Mouse (Mus musculus) gastrocnemius, postnatal 10 days (tissue): ENCODE measurements around the gene Hoxa13. TPM values are rescaled to one million over a fixed set of nuclear protein-coding genes. Genes with fewer than 3 reads are reported as not detected.

ENCODE experiments used
- DNase-seq: peaks from one replicate; pipeline ENCODE4 v3.0.0; 2021; ENCODE audit warnings: mixed read lengths
- total RNA-seq, 2 experiments: library from RNA; stranded (reverse); gene quantifications; 2 replicates each; pipeline ENCODE4 v1.2.3; 2021

Gene Hoxa13
- total RNA-seq, 2 experiments from 2014 or later, result 1.3 to 1.6 TPM

GRCm38 (mm10) chr6:52235866-52236265 is 24.8 kb downstream of the Hoxa13 start:
- no peak for DNase-seq

GRCm38 (mm10) chr6:52235267-52235666 is 25.4 kb downstream of the Hoxa13 start:
- no peak for DNase-seq

GRCm38 (mm10) chr6:52234428-52235140 is 26.1 kb downstream of the Hoxa13 start:
- DNase-seq, result peak; percentile 65

- DNase-seq, result peak; percentile 85
Measured at GRCm38 (mm10) chr6:52233546-52234427, 26.9 kb downstream of the Hoxa13 start.

GRCm38 (mm10) chr6:52232984-52233545 is 27.6 kb downstream of the Hoxa13 start:
- peak; percentile 40 for DNase-seq

- DNase-seq, result peak; percentile 54
Measured at GRCm38 (mm10) chr6:52232568-52232965, 28.1 kb downstream of the Hoxa13 start.

- peak; percentile 5 for DNase-seq
Measured at GRCm38 (mm10) chr6:52231885-52232567, 28.7 kb downstream of the Hoxa13 start.

GRCm38 (mm10) chr6:52230516-52231165 is 30.0 kb downstream of the Hoxa13 start, which contains the start of gene Hoxa9:
Gene Hoxa9 (minus strand): TSS chr6:52231089.
- peak; percentile 68 for DNase-seq

GRCm38 (mm10) chr6:52229558-52230416 is 30.9 kb downstream of the Hoxa13 start:
- DNase-seq, result peak; percentile 54

- peak; percentile 61 for DNase-seq
Measured at GRCm38 (mm10) chr6:52228475-52229465, 31.9 kb downstream of the Hoxa13 start.

- no peak for DNase-seq
Measured at GRCm38 (mm10) chr6:52227470-52228222, 33.0 kb downstream of the Hoxa13 start.

- peak; percentile 42 for DNase-seq
Measured at GRCm38 (mm10) chr6:52226569-52227257, 34.0 kb downstream of the Hoxa13 start.

- DNase-seq, result peak; percentile 85
Measured at GRCm38 (mm10) chr6:52225612-52226568, 34.8 kb downstream of the Hoxa13 start.

- no peak for DNase-seq
Measured at GRCm38 (mm10) chr6:52224895-52225611, 35.6 kb downstream of the Hoxa13 start.

GRCm38 (mm10) chr6:52223939-52224760 is 36.5 kb downstream of the Hoxa13 start:
- no peak for DNase-seq
